In genomic region chr11:120255038-120255437, GRCm38 (mm10) we compare ENCODE assay signal across 9 mouse cellular contexts. TPM values are rescaled to one million over a fixed set of nuclear protein-coding genes. Genes with fewer than 3 reads are reported as not detected.
A peak's percentile ranks its signal among the peaks of the same experiment; 100 is the strongest.
DNase-seq lines count a peak whose midpoint lies in the region; ATAC-seq and TF ChIP-seq lines count a peak whose summit lies in the region.
"Had no signal": no experiment of that assay in that cellular context is flagged by ENCODE, and none has a peak within 500 bp of the region (broad histone marks: within the 10 kb centered on the region; RNA-seq: fewer than 3 reads in every experiment).

No protein-coding gene starts in this region.

- TF ChIP-seq CTCF in heart, postnatal 0 days (IDR thresholded peaks at IDR 0.05; ENCODE audit: low read depth): no peak

- no peaks in the 10 kb centered on the region for H3K9me3 ChIP-seq in forebrain, embryonic 11.5 days (ENCODE audit: control insufficient read depth, low read length)
- no peaks in the 10 kb centered on the region for H3K9me3 ChIP-seq in heart, postnatal 0 days (replicated peaks; ENCODE audit: control insufficient read depth, low read length)
- H3K9me3 ChIP-seq: megakaryocyte, embryonic 14.5 days had no signal

- peak; percentile 92 for DNase-seq in 3T3-L1 (ENCODE audit: low read depth, low spot score)
- DNase-seq in adrenal gland, postnatal 14 days: peak; percentile 94
- DNase-seq in forebrain, embryonic 11.5 days (ENCODE audit: low spot score): no peak
- peak; percentile 85 for DNase-seq in heart, postnatal 0 days (ENCODE audit: low spot score)
- DNase-seq in kidney, postnatal 25 days: peak; percentile 93 to 97
- peak; percentile 89 to 96 for DNase-seq in lung, postnatal 4 days
- DNase-seq in thymus, postnatal 14 days: no peak
- DNase-seq in spleen, postnatal 36 days (ENCODE audit: low spot score in 2 of 2): no peak

- no peaks in the 10 kb centered on the region for H3K27me3 ChIP-seq in forebrain, embryonic 11.5 days (ENCODE audit: control insufficient read depth, insufficient read depth, low read length)
- H3K27me3 ChIP-seq in heart, postnatal 0 days (ENCODE audit: control insufficient read depth, insufficient read depth, low read length): no peaks in the 10 kb centered on the region

- ATAC-seq in forebrain, embryonic 11.5 days (replicated peaks; ENCODE audit: low FRiP score): no peak
- peak; percentile 86 for ATAC-seq in heart, postnatal 0 days (ENCODE audit: insufficient read depth, low read depth)

- no peak overlapping the region for H3K4me3 ChIP-seq in forebrain, embryonic 11.5 days (ENCODE audit: low read depth, low read length)
- H3K4me3 ChIP-seq in heart, postnatal 0 days (ENCODE audit: low read depth, low read length): no peak overlapping the region
- H3K4me3 ChIP-seq: megakaryocyte, embryonic 14.5 days had no signal

- peak overlapping the region; percentile 12; the same call in 1 of the 2 replicates for H3K9ac ChIP-seq in forebrain, embryonic 11.5 days (ENCODE audit: low read length)
- H3K9ac ChIP-seq in heart, postnatal 0 days (replicated peaks; ENCODE audit: low read depth, low read length): no peak overlapping the region

- 0 out of 2 replicates have a peak, but pooled peaks have one; percentile 50 for TF ChIP-seq EP300 in heart, postnatal 0 days (IDR thresholded peaks at IDR 0.05; ENCODE audit: low read depth)

- no peaks in the 10 kb centered on the region for H3K36me3 ChIP-seq in forebrain, embryonic 11.5 days (ENCODE audit: control insufficient read depth, insufficient read depth, low read length)
- H3K36me3 ChIP-seq in heart, postnatal 0 days (replicated peaks; ENCODE audit: control insufficient read depth, insufficient read depth, low read length): no peaks in the 10 kb centered on the region

- 77% methylated on average over 6 of the region's 6 CpGs for WGBS in forebrain, embryonic 11.5 days
- 13% methylated on average over 6 of the region's 6 CpGs for WGBS in heart, postnatal 0 days

- H3K27ac ChIP-seq in forebrain, embryonic 11.5 days (ENCODE audit: low read depth, low read length): peak overlapping the region; percentile 12; the same call in 1 of the 2 replicates
- H3K27ac ChIP-seq in heart, postnatal 0 days (ENCODE audit: low read depth): peak overlapping the region; percentile 70

- H3K4me2 ChIP-seq in forebrain, embryonic 11.5 days (ENCODE audit: low read depth, low read length, severe bottlenecking): no peak overlapping the region
- H3K4me2 ChIP-seq in heart, postnatal 0 days (ENCODE audit: low read depth, low read length): peak overlapping the region; percentile 10; the same call in 1 of the 2 replicates

- H3K4me1 ChIP-seq in forebrain, embryonic 11.5 days (replicated peaks; ENCODE audit: control insufficient read depth, insufficient read depth, low read length): peaks cover 57% of the 10 kb centered on the region
- H3K4me1 ChIP-seq in heart, postnatal 0 days (ENCODE audit: control insufficient read depth, insufficient read depth): peaks cover 79% of the 10 kb centered on the region

RNA-seq across cellular contexts. Expression of gene Bahcc1, which starts 22.3 kb away (rescaled TPM):
- total RNA-seq in adrenal gland, postnatal 14 days (2021): 12.4 and 17.2 TPM in 2 replicates
- 25.2 and 30.3 TPM in 2 replicates for polyA plus RNA-seq in forebrain, embryonic 11.5 days (2014; fragmentation: Nextera tagmentation; extraction: Ambion mirVana)
- total RNA-seq in heart, postnatal 0 days (2014; rRNA removed; ENCODE audit: low replicate concordance): 12.2 and 13.1 TPM in 2 replicates
- 2.8 and 3.5 TPM in 2 replicates for polyA plus RNA-seq in heart, postnatal 0 days (2015; fragmentation: Nextera tagmentation; extraction: Ambion mirVana)

Comparison
In these comparisons a context has a peak if more than half of its experiments do, and no peak if none do; other contexts are left out.
1. DNase-seq: peak in 3T3-L1 (single experiment), adrenal gland, postnatal 14 days (single experiment), heart, postnatal 0 days (single experiment), kidney, postnatal 25 days (2 of 2) and lung, postnatal 4 days (2 of 2); none in forebrain, embryonic 11.5 days (single experiment), thymus, postnatal 14 days (single experiment) and spleen, postnatal 36 days (0 of 2).